Mouse (Mus musculus): Measurements from ENCODE around the gene Mto1.

DNA sequence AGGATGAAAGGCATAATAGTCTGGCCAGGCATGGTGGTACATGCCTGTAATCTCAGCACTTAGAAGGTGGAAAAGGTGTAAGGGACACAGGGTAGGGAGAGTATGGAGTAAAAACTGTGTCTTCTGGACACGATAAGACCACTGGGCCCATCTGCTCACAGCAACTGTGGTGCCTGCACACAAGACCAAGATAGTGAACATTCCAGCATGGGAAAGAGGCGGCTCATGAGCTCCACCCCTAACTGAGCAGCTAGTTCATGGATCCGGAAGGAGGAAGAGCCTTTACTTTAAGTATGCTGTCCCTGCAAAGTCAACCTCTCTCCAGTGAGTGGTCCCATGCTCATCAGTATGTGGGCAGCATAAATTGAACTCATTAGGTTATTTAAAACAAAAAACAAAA is 56.7 kb downstream of the Mto1 start:
- TF ChIP-seq ZNF384 (IDR thresholded peaks at IDR 0.05; ENCODE audit: low read depth, low read length) (no peak), MAFK (IDR thresholded peaks at IDR 0.05; ENCODE audit: insufficient read depth, low read depth, low read length) (no peak)

All from ES-E14 (cell line).